Mouse (Mus musculus): ENCODE results near the gene Tent5c.

Tent5c gene

DNA sequence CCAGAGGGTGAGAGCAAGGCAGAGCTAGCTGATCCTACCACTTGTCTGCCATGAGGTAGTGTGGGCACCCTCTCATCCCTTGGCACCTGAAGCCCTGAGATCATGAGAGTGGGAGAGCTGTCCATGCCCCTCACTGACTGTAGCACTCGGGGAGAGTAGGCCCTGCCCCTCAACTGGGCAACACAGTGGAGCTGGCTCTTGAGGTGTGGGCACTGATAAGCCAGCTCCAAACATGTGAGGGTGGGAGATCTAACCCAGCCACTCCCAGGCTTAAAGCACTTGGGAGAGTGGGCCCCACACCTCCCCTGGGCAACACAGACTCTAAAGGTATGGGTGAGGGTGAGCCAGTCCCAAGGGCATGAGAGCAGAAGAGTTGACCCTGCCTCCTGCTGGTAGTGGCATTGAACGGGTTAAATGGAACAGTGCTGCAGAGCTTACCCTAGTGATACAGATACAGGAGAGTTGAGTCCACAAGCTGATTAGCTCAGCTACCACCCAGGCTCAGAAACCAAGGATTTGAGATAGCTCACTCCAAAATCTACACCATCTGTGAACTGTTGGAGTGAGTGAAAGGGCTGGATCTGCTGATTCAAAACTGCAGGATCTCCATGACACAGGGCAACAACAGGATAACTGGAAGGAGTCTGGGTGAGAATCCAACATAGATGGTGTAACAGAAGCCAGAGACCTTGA is 80.6 kb downstream of the Tent5c start:
- in situ Hi-C loops (cut with MboI, MseI) = no loop called here

- in situ Hi-C loops (cut with MboI, MseI) = no loop called here
Measured at GRCm38 (mm10) chr3:100402656-100403055, 86.5 kb downstream of the Tent5c start.
